Mouse (Mus musculus): ENCODE data around the gene Oaz1. TPM values are rescaled to one million over a fixed set of nuclear protein-coding genes. Genes with fewer than 3 reads are reported as not detected.

Oaz1 gene
- polyA plus RNA-seq, 2 experiments, result 673 to 1,285 TPM

DNA sequence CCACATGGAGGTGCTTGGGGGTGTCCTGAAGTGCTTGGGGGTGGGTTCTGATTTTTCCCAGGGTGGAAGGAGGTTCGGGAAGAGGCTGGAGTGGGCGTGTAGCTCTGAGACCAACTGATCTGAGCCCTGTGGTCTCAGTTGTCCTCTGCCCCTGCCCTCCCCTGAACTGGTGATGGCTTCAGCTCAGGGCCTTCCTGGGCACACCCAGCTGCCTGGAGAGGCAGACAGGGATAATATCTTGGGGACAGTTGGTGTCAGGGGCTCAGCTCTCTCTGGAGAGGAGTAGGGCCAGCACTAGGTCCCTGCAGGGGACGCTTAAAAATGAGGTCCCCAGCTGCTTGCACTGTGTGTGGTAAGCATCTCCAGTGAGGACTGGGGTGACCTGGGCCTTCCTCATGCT lies 31.4 kb downstream of the Oaz1 start:
- Histone ChIP-seq H3K9ac (replicated peaks) (peak overlapping the region; percentile 99), H3K4me1 (replicated peaks; ENCODE audit: control insufficient read depth in 2 of 2, insufficient read depth in 2 of 2, low read length in 1 of 2) (peaks cover 62 to 67% of the 10 kb centered on the region in 2 experiments), H3K4me2 (ENCODE audit: low read depth) (peak overlapping the region; percentile 99), H3K36me3 (replicated peaks; ENCODE audit: control insufficient read depth, insufficient read depth, low read depth) (peaks cover 21% of the 10 kb centered on the region), H3K27me3 (ENCODE audit: control insufficient read depth, insufficient read depth, low read length) (no peaks in the 10 kb centered on the region), H3K9me3 (ENCODE audit: control insufficient read depth, low read length) (no peaks in the 10 kb centered on the region), H3K4me3 (ENCODE audit: insufficient read depth in 1 of 2, low read depth in 2 of 2, low read length in 2 of 2) (peak overlapping the region; percentile 69 to 100), H3K27ac (peak overlapping the region; percentile 100)
- DNase-seq (ENCODE audit: low read depth in 3 of 3, low spot score in 3 of 3) (peak in 2 of 3 experiments; percentile 53 to 61), ATAC-seq (ENCODE audit: insufficient read depth) (peak; percentile 74)
- WGBS (ENCODE audit: insufficient replicate concordance), result 13% methylated on average over 3 of the region's 3 CpGs
- TF ChIP-seq EP300 (IDR thresholded peaks at IDR 0.05; ENCODE audit: low read depth), result no peak
- TF ChIP-seq CTCF (IDR thresholded peaks at IDR 0.05; ENCODE audit: low read depth), result no peak

DNA sequence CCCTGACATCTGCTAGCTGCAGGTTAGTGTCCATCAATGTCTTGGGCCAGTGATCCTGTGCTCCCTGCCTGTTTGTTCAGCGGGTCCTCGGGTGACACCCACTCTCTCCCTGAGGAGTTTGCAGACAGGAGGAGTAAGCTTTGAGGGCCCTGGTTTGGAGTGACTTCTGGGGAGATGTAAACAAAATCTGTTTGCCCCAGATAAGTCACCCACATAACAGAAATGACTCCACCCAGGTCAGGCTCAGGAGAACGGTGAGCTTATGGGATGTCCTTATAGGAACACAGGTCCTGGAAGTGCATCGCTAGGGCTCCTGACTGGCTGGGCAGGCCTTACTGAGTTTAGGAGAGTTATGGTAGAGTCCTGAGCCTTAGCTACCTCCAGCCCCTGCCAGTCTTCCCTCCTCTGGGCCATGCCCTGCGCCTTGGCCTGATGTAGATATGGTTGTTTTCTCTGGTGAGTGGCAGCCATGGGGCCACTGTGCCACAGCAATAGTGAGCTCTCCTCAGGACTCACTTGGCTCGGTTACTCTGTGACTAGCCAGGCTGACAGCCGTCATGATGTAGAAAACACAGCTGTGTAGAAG lies 32.0 kb downstream of the Oaz1 start:
- WGBS (ENCODE audit: insufficient replicate concordance), result 14% methylated on average over 7 of the region's 7 CpGs
- peak overlapping the region; percentile 99 for H3K4me2 ChIP-seq (ENCODE audit: low read depth)
- no peaks in the 10 kb centered on the region for H3K27me3 ChIP-seq (ENCODE audit: control insufficient read depth, insufficient read depth, low read length)

DNA sequence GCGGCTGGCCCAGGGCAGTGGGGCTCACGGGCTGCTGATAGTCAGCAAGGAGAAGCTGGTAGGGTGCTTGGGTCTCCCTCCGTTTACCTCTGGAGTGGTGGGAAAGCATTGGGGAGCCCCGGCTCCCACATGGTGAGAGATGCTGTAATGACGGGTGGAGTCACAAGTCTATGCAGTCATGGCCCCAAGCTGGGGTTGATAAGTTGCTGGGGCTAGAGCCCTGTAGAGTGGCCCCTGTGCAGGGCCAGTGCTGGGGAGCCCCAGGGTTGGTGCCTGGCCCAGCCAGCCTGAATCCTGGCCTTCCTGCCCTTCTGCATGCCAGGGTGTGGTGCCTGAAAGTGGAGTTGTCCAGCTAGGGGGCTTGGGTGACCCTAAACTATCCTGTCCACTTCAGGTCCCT lies 35.8 kb downstream of the Oaz1 start:
- DNase-seq (ENCODE audit: low read depth in 3 of 3, low spot score in 3 of 3) (no peak), ATAC-seq (ENCODE audit: insufficient read depth) (peak; percentile 27; the same call in 1 of the 2 replicates)
- H3K36me3 ChIP-seq (replicated peaks; ENCODE audit: control insufficient read depth, insufficient read depth, low read depth), result peaks cover 57% of the 10 kb centered on the region
- peak overlapping the region; percentile 52 for H3K9ac ChIP-seq (replicated peaks)
- H3K4me3 ChIP-seq (ENCODE audit: insufficient read depth in 1 of 2, low read depth in 2 of 2, low read length in 2 of 2), result no peak overlapping the region
- peaks cover 49 to 54% of the 10 kb centered on the region in 2 experiments for H3K4me1 ChIP-seq (replicated peaks; ENCODE audit: control insufficient read depth in 2 of 2, insufficient read depth in 2 of 2, low read length in 1 of 2)
- H3K27me3 ChIP-seq (ENCODE audit: control insufficient read depth, insufficient read depth, low read length), result no peaks in the 10 kb centered on the region
- H3K4me2 ChIP-seq (ENCODE audit: low read depth), result peak overlapping the region; percentile 57
- no peak for TF ChIP-seq EP300 (IDR thresholded peaks at IDR 0.05; ENCODE audit: low read depth)
- no peaks in the 10 kb centered on the region for H3K9me3 ChIP-seq (ENCODE audit: control insufficient read depth, low read length)
- WGBS (ENCODE audit: insufficient replicate concordance), result 57% methylated on average over 5 of the region's 5 CpGs
- peak overlapping the region; percentile 87 for H3K27ac ChIP-seq

More for the DNA sequence above, 32.0 kb downstream of the Oaz1 start:
- DNase-seq (ENCODE audit: low read depth in 3 of 3, low spot score in 3 of 3), result peak; percentile 95 to 97 (median 95)
- Histone ChIP-seq H3K36me3 (replicated peaks; ENCODE audit: control insufficient read depth, insufficient read depth, low read depth) (peaks cover 27% of the 10 kb centered on the region), H3K9ac (replicated peaks) (peak overlapping the region; percentile 99), H3K27ac (peak overlapping the region; percentile 100), H3K4me1 (replicated peaks; ENCODE audit: control insufficient read depth in 2 of 2, insufficient read depth in 2 of 2, low read length in 1 of 2) (peaks cover 67 to 69% of the 10 kb centered on the region in 2 experiments), H3K9me3 (ENCODE audit: control insufficient read depth, low read length) (no peaks in the 10 kb centered on the region), H3K4me3 (ENCODE audit: insufficient read depth in 1 of 2, low read depth in 2 of 2, low read length in 2 of 2) (peak overlapping the region; percentile 69 to 100)
- ATAC-seq (ENCODE audit: insufficient read depth), result peak; percentile 83
- TF ChIP-seq EP300 (IDR thresholded peaks at IDR 0.05; ENCODE audit: low read depth) (peak; percentile 97), CTCF (IDR thresholded peaks at IDR 0.05; ENCODE audit: low read depth) (no peak)

DNA sequence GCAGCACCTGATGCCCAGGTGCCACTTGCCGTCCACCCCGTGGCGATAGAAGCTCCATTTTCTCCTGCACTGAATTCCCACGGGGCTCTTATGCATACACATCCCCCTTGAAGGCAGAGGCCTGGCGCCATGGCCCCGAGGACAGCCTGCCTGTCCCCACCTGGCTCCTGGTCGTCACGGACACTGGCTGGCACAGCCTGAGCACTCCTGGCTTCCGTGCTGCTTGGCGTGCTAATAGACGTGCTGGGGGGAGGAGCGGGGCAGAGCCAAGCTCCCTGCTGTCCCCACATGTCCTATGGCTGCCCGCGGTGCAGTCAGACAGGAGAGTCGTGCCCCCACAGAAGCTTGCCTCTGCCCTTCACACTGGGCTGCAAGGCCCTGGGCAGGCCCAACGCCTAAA lies 38.0 kb downstream of the Oaz1 start:
- Histone ChIP-seq H3K27ac (no peak overlapping the region), H3K4me2 (ENCODE audit: low read depth) (no peak overlapping the region), H3K4me3 (ENCODE audit: insufficient read depth in 1 of 2, low read depth in 2 of 2, low read length in 2 of 2) (no peak overlapping the region), H3K27me3 (ENCODE audit: control insufficient read depth, insufficient read depth, low read length) (no peaks in the 10 kb centered on the region), H3K36me3 (replicated peaks; ENCODE audit: control insufficient read depth, insufficient read depth, low read depth) (peaks cover 70% of the 10 kb centered on the region), H3K9ac (replicated peaks) (no peak overlapping the region), H3K9me3 (ENCODE audit: control insufficient read depth, low read length) (no peaks in the 10 kb centered on the region), H3K4me1 (replicated peaks; ENCODE audit: control insufficient read depth in 2 of 2, insufficient read depth in 2 of 2, low read length in 1 of 2) (peaks cover 29 to 37% of the 10 kb centered on the region in 2 experiments)
- WGBS (ENCODE audit: insufficient replicate concordance), result 92% methylated on average over 16 of the region's 16 CpGs
- no peak for TF ChIP-seq CTCF (IDR thresholded peaks at IDR 0.05; ENCODE audit: low read depth)
- TF ChIP-seq EP300 (IDR thresholded peaks at IDR 0.05; ENCODE audit: low read depth), result no peak
- no peak for DNase-seq (ENCODE audit: low read depth in 3 of 3, low spot score in 3 of 3)
- ATAC-seq (ENCODE audit: insufficient read depth), result no peak

DNA sequence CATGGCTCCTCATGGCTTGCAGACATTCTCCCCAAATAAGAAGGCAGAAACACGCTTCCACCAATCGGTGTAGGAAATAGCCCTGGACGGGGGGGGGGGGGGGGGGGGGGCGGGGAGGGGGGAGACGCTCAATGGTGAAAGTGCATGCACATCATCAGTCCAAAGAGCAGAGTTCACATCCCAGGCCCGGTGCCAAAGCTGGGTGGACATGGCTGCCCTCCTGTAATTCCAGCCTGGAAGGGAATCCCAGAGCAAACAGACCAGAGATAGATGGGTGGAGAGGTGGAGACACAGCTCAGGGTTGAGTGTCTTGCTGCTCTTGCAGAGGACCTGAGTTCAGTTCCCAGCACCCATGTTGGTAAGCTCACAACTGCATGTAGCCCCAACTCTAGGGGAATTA lies 44.5 kb downstream of the Oaz1 start:
- no peak overlapping the region for H3K9ac ChIP-seq (replicated peaks)
- 57% methylated on average over 5 of the region's 6 CpGs for WGBS (ENCODE audit: insufficient replicate concordance)
- DNase-seq (ENCODE audit: low read depth in 3 of 3, low spot score in 3 of 3) (no peak), ATAC-seq (ENCODE audit: insufficient read depth) (no peak)
- no peak overlapping the region for H3K27ac ChIP-seq
- peaks cover 5% of the 10 kb centered on the region; the same call in 1 of the 2 replicates for H3K27me3 ChIP-seq (ENCODE audit: control insufficient read depth, insufficient read depth, low read length)
- peaks cover 24% of the 10 kb centered on the region for H3K36me3 ChIP-seq (replicated peaks; ENCODE audit: control insufficient read depth, insufficient read depth, low read depth)
- no peak overlapping the region for H3K4me3 ChIP-seq (ENCODE audit: insufficient read depth in 1 of 2, low read depth in 2 of 2, low read length in 2 of 2)
- H3K4me1 ChIP-seq (replicated peaks; ENCODE audit: control insufficient read depth in 2 of 2, insufficient read depth in 2 of 2, low read length in 1 of 2), result no peaks in the 10 kb centered on the region
- no peak for TF ChIP-seq EP300 (IDR thresholded peaks at IDR 0.05; ENCODE audit: low read depth)
- H3K9me3 ChIP-seq (ENCODE audit: control insufficient read depth, low read length), result no peaks in the 10 kb centered on the region
- H3K4me2 ChIP-seq (ENCODE audit: low read depth), result no peak overlapping the region
